Mouse (Mus musculus) forebrain, embryonic 13.5 days (tissue): ENCODE data around the gene Krt8. TPM values are rescaled to one million over a fixed set of nuclear protein-coding genes. Genes with fewer than 3 reads are reported as not detected.
A peak's percentile ranks its signal among the peaks of the same experiment; 100 is the strongest.

Experiments
- ATAC-seq: fragments of 200-750 bp; cut with Nextera tagmentation; 2 replicates; pipeline ENCODE4 v1.8.0; 2017
- H3K27ac ChIP-seq: fragments of 300-500 bp; sonication (generic); 2 replicates; pipeline ENCODE4 v1.5.1; 2015; ENCODE audit warnings: inconsistent platforms, mild to moderate bottlenecking, moderate library complexity
- H3K27me3 ChIP-seq: fragments of 300-500 bp; sonication (generic); 2 replicates; pipeline ENCODE4 v1.6.1; 2015; ENCODE audit warnings: mild to moderate bottlenecking, inconsistent platforms
- H3K36me3 ChIP-seq: fragments of 300-500 bp; sonication (generic); 2 replicates; pipeline ENCODE4 v1.6.1; 2015; ENCODE audit warnings: mild to moderate bottlenecking, inconsistent platforms; ENCODE audit not compliant: poor library complexity, severe bottlenecking
- H3K4me1 ChIP-seq: fragments of 300-500 bp; sonication (generic); 2 replicates; pipeline ENCODE4 v1.6.1; 2015; ENCODE audit warnings: inconsistent platforms
- H3K4me2 ChIP-seq: fragments of 300-500 bp; sonication (generic); 2 replicates; pipeline ENCODE4 v1.6.1; 2015; ENCODE audit warnings: inconsistent platforms, mild to moderate bottlenecking, moderate library complexity
- H3K4me3 ChIP-seq: fragments of 300-500 bp; sonication (generic); 2 replicates; pipeline ENCODE4 v1.5.1; 2015; ENCODE audit warnings: mild to moderate bottlenecking, inconsistent platforms
- H3K9ac ChIP-seq: fragments of 300-500 bp; sonication (generic); 2 replicates; pipeline ENCODE4 v1.6.1; 2015; ENCODE audit warnings: mild to moderate bottlenecking, inconsistent platforms
- H3K9me3 ChIP-seq: fragments of 300-500 bp; sonication (generic); replicated peaks from 2 replicates; pipeline ENCODE4 v1.6.1; 2016; ENCODE audit warnings: inconsistent platforms
- WGBS: fragments of 180-500 bp; shearing (Covaris S2); methylation state at CpG from one replicate; pipeline ENCODE4 v1.1.7; 2015; 5-methylcytosine and 5-hydroxymethylcytosine counted together
- polyA plus RNA-seq: library from polyadenylated mRNA; unstranded; fragments of >200 nt; fragmentation: Nextera tagmentation; extraction: Ambion mirVana; gene quantifications from 2 replicates; pipeline ENCODE4 v1.2.1, GENCODE M21; 2015

Krt8 gene
- polyA plus RNA-seq, 1 experiment from 2014 or later = 1.7 TPM

DNA sequence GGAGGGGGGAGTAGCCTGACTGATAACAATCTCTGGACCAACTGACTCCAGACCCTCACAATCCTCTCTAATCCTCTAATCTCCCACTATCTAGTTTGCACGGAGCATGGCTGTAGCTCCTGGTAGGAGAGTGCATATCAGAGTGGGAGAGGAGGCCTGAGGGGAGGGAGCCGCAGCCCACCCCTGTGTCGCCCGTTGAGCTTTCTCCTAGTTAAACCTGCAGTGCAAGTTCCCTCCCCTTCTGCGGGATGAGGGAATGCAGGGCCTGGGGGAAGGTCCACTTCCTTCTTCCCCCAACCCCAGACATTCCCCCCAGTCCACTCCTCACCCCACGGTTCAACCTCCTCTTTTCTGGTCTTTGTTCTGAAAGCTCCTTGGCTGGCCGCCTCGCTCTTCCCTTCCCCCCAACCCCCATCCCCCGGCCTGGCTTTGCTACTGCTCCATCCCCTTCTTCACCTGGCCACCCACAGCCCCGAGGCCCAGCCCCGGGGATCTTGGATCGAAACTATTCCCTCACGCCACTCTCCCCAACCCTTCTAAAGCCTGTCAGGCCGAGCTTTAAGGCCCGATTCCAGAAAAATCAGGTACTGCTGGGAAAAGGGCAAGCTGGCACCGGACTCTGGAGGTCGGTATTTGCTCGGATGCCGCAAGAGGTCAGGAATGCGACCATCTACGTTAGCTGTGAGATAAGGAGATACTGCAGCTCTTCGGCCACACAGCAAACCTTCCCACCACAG lies 21.0 kb upstream of the Krt8 start:
- Histone ChIP-seq H3K9me3 (no peaks in the 10 kb centered on the region), H3K36me3 (no peaks in the 10 kb centered on the region), H3K4me2 (peak overlapping the region; percentile 33), H3K4me3 (0 out of 2 replicates have a peak overlapping the region, but pooled peaks have one; percentile 6), H3K4me1 (peaks cover 18% of the 10 kb centered on the region), H3K9ac (peak overlapping the region; percentile 45; the same call in 1 of the 2 replicates), H3K27me3 (peaks cover 57% of the 10 kb centered on the region), H3K27ac (no peak overlapping the region)
- WGBS = 4% methylated on average over 22 of the region's 22 CpGs
- ATAC-seq = no peak

DNA sequence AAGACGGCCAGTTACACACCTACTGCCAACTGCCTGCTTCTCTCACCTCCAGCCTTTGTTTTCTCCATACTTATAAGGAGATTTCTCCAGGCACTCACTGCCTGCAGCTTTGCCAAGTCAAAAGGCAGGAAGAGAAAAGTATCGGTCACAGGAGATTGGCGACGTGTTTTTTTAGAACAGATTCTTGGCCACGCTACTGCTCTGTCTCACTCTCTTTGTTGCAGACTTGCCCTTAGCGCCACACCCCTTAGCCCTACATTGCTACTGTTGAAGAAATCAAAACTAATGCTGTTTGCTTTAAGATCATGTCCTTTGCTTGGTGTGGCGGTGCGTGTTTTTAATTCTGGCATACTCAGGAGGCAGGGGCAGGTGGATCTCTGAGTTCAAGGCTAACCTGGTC lies 19.6 kb upstream of the Krt8 start:
- Histone ChIP-seq H3K4me2 (no peak overlapping the region), H3K27ac (no peak overlapping the region), H3K27me3 (peaks cover 52% of the 10 kb centered on the region), H3K9me3 (no peaks in the 10 kb centered on the region), H3K36me3 (no peaks in the 10 kb centered on the region), H3K9ac (no peak overlapping the region), H3K4me1 (peaks cover 18% of the 10 kb centered on the region), H3K4me3 (no peak overlapping the region)
- WGBS = 75% methylated on average over 8 of the region's 8 CpGs
- ATAC-seq = no peak

DNA sequence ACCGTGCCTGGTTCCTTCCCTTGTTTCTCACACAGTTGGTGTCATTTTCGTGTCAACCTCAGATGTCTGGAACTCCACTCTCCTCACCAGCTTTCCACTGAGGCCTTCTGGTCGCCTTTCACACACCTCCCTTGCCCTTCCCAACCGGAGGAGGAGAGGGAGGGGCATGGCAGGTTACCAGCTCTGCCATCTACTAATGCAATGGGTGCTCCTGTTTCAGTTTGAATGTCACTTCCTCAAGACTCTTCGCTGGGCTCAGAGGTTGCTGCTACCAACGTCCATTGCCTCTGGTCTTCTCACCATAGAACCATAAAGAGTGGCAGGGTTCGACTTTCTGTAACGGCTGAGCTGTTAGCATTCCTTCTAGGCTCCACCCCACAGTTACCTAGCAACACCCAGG lies 18.2 kb upstream of the Krt8 start:
- no peak overlapping the region for H3K4me2 ChIP-seq
- H3K4me1 ChIP-seq = peaks cover 12% of the 10 kb centered on the region; the same call in 1 of the 2 replicates
- no peak overlapping the region for H3K27ac ChIP-seq
- 41% methylated on average over 8 of the region's 8 CpGs for WGBS
- no peak overlapping the region for H3K9ac ChIP-seq
- ATAC-seq = no peak
- H3K27me3 ChIP-seq = peaks cover 39% of the 10 kb centered on the region
- H3K4me3 ChIP-seq = no peak overlapping the region
- no peaks in the 10 kb centered on the region for H3K36me3 ChIP-seq
- H3K9me3 ChIP-seq = no peaks in the 10 kb centered on the region

DNA sequence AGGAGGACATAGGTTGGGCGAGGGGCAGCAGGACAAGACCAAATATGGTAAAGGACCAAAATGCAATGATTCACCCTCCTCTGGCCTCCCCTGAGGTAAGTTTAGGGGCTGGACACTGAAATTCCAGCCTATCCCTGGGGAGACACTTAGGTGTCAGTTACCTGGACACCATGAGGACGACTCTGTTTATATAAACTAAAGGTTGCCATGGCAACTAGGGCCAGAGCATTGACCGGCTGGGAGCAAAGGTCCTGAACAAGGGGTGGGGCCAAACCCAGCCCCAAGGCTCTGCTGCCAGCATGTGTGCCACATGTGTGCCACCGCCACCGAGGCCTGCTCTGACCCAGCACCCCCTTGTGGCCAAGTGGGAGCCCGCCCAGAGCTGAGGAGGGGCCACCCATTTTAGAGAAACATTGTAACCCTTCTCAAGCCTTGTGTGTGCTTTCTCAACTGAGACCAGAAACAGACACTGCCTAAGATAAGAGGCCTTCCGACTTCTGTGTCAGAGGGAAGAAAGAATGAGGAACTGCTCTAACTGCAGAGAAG lies 13.7 kb upstream of the Krt8 start:
- WGBS = 29% methylated on average over 7 of the region's 7 CpGs
- peaks cover 9% of the 10 kb centered on the region; the same call in 1 of the 2 replicates for H3K4me1 ChIP-seq
- no peaks in the 10 kb centered on the region for H3K9me3 ChIP-seq
- H3K27ac ChIP-seq = no peak overlapping the region
- 0 out of 2 replicates have a peak, but pooled peaks cover 6% of the 10 kb centered on the region for H3K27me3 ChIP-seq
- no peak overlapping the region for H3K9ac ChIP-seq
- no peak overlapping the region for H3K4me3 ChIP-seq
- H3K4me2 ChIP-seq = no peak overlapping the region
- no peak for ATAC-seq
- no peaks in the 10 kb centered on the region for H3K36me3 ChIP-seq

DNA sequence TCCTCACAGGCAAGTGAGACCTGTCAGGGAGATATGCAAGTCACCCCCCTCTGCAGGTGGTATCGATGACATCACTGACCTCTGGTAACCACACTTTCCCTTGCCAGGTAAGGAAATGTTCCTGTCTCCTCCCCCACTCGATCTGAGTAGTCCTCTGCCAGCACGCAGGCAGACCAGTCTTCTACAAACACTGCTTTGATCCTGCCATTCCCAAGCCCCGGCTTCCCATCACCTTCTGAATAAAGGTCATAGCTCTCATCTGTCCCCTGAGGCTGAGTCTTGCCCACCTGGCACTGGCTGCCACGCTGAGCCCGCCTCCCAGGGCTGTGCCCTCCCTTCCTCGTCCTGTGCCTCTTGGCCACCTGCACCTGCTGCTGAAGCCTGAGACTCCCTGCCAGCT lies 12.5 kb upstream of the Krt8 start:
- Histone ChIP-seq H3K9ac (no peak overlapping the region), H3K27me3 (0 out of 2 replicates have a peak, but pooled peaks cover 6% of the 10 kb centered on the region), H3K27ac (no peak overlapping the region), H3K4me2 (no peak overlapping the region), H3K36me3 (no peaks in the 10 kb centered on the region), H3K4me1 (peaks cover 9% of the 10 kb centered on the region; the same call in 1 of the 2 replicates), H3K9me3 (no peaks in the 10 kb centered on the region), H3K4me3 (no peak overlapping the region)
- WGBS = 29% methylated on average over 7 of the region's 7 CpGs
- no peak for ATAC-seq

DNA sequence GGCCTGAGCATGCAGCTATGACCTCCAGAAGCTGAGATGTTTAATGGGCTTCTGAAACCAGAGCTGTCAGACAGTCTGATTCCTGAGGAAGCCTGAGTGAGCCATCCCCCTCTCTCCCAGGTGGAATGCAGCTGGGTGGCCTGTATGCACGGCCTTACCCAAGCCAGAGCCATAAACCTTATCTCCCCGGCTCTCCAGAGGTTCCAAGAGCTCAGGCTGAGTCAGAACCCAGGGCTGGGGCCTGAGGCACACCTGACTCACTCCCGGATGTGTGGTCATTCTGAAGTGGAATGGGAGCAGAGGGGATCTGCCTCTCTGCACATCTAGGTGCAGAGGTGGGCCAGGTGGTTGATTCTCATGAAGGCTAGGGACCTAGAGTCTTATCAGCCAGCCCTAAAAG lies 11.8 kb upstream of the Krt8 start:
- Histone ChIP-seq H3K4me3 (no peak overlapping the region), H3K4me1 (peaks cover 9% of the 10 kb centered on the region; the same call in 1 of the 2 replicates), H3K27me3 (0 out of 2 replicates have a peak, but pooled peaks cover 8% of the 10 kb centered on the region), H3K4me2 (no peak overlapping the region), H3K9ac (no peak overlapping the region), H3K36me3 (no peaks in the 10 kb centered on the region), H3K27ac (no peak overlapping the region), H3K9me3 (no peaks in the 10 kb centered on the region)
- no peak for ATAC-seq
- WGBS = 56% methylated on average over 3 of the region's 3 CpGs

DNA sequence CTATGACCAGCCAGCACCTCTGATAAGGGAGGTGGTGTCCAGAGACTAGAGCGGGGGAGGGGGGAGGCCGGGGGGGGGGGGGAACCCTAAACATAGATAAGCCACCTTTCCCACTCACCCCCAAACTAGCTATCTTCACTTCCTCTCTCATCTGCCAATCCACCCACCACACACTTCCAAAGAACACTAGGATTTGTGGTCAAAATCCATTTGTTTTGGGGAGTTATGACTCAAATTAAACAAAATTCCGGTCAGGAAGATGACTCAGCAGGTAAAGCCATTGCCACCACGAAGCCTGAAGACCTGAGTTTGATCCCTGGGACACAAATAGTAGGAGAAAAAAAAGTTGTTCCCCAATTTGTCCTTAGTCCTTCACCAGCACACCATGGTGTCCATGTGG lies 10.6 kb upstream of the Krt8 start:
- peaks cover 9% of the 10 kb centered on the region; the same call in 1 of the 2 replicates for H3K4me1 ChIP-seq
- WGBS = 68% methylated on average over 2 of the region's 4 CpGs
- no peaks in the 10 kb centered on the region for H3K9me3 ChIP-seq
- H3K9ac ChIP-seq = no peak overlapping the region
- H3K27ac ChIP-seq = no peak overlapping the region
- ATAC-seq = no peak
- H3K36me3 ChIP-seq = no peaks in the 10 kb centered on the region
- H3K4me2 ChIP-seq = no peak overlapping the region
- 0 out of 2 replicates have a peak, but pooled peaks cover 8% of the 10 kb centered on the region for H3K27me3 ChIP-seq
- H3K4me3 ChIP-seq = no peak overlapping the region

DNA sequence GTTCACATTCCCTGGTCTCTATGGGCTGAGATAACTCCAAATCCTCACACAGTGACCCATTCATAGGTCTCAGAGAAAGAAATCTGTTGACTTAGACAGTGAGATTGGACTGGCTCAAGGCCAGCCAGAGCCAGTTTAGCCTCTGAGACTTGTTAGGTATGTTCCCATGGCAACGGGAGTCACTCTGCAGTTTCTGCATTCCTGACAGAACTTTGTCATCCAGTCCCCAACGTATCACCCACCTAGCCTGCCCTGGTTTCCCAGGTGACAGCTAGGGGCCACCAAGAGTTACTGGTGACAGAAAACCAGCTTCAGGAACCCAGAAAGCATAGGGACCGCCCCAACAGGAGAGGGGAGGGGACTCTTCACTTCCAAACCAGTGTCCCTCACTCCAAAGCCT lies 9.4 kb upstream of the Krt8 start:
- no peak for ATAC-seq
- H3K9ac ChIP-seq = no peak overlapping the region
- peaks cover 9% of the 10 kb centered on the region; the same call in 1 of the 2 replicates for H3K4me1 ChIP-seq
- no peaks in the 10 kb centered on the region for H3K36me3 ChIP-seq
- no peaks in the 10 kb centered on the region for H3K9me3 ChIP-seq
- H3K27me3 ChIP-seq = 0 out of 2 replicates have a peak, but pooled peaks cover 10% of the 10 kb centered on the region
- H3K27ac ChIP-seq = no peak overlapping the region
- no peak overlapping the region for H3K4me2 ChIP-seq
- H3K4me3 ChIP-seq = no peak overlapping the region
- 62% methylated on average over 3 of the region's 3 CpGs for WGBS

DNA sequence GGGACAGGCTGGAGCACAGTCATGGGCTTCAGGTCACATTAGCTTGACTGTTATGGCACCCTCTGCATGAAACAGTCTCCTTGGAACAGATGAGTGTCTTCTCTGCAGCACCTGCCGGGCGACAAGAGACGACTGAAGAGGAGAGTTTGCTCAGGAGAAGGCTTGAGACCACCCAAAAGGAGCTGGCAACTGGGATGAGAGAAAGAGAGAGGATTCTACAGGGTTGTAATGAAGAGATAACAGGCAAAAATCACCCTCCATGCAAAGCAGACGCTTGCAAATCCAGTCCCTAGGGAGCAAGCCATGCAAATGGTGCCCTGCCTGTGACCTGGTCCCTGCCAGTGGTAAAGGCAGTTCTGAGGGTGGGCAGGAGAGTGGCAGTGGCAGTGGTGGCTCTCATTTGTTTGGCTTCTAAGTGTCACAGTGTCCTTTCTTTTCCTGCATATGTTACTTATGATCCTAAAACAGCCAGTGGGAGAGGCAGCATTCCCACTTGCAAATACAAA lies 8.0 kb upstream of the Krt8 start:
- 0 out of 2 replicates have a peak, but pooled peaks cover 14% of the 10 kb centered on the region for H3K27me3 ChIP-seq
- no peaks in the 10 kb centered on the region for H3K9me3 ChIP-seq
- WGBS = 56% methylated on average over 4 of the region's 4 CpGs

DNA sequence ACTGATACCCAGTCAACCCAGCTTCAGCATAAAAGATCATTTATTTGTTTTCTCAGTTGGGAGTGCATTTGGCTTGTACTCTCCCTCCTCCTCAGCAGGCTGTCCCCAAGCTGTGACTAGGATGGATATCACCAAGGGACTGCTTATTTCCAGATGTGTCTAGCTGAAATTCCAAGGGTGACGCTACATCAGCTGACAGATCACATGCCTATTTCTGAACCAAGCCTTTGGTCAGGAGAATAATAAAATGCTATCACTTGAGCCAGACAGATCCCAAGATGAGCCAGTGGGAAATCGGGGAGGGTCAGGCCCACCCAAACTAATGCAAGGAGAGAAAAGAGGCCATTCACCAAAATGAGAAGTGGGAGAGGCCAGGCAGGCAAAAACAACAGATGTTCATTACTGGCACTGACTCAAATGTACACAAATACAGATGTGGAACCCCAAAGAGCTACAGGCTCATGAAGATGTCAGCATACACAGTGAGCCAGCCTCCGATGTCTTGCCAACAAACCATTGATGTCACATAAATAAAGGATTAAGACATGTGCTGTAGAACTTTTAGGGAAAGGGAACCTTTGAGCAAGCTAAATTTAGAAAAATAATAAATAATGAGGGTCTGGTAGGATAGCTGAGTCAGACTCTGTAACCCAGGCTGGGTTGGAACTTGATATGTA lies 6.4 kb upstream of the Krt8 start:
- Histone ChIP-seq H3K4me3 (no peak overlapping the region), H3K27me3 (peaks cover 21% of the 10 kb centered on the region), H3K9ac (no peak overlapping the region), H3K27ac (no peak overlapping the region), H3K4me2 (no peak overlapping the region), H3K36me3 (no peaks in the 10 kb centered on the region), H3K4me1 (peaks cover 18% of the 10 kb centered on the region), H3K9me3 (no peaks in the 10 kb centered on the region)
- ATAC-seq = no peak
- 74% methylated on average over 3 of the region's 3 CpGs for WGBS

More for the DNA sequence above, 8.0 kb upstream of the Krt8 start:
- peaks cover 17% of the 10 kb centered on the region for H3K4me1 ChIP-seq
- H3K27ac ChIP-seq = no peak overlapping the region
- H3K4me2 ChIP-seq = no peak overlapping the region
- no peak overlapping the region for H3K9ac ChIP-seq
- no peaks in the 10 kb centered on the region for H3K36me3 ChIP-seq
- no peak overlapping the region for H3K4me3 ChIP-seq
- ATAC-seq = no peak

DNA sequence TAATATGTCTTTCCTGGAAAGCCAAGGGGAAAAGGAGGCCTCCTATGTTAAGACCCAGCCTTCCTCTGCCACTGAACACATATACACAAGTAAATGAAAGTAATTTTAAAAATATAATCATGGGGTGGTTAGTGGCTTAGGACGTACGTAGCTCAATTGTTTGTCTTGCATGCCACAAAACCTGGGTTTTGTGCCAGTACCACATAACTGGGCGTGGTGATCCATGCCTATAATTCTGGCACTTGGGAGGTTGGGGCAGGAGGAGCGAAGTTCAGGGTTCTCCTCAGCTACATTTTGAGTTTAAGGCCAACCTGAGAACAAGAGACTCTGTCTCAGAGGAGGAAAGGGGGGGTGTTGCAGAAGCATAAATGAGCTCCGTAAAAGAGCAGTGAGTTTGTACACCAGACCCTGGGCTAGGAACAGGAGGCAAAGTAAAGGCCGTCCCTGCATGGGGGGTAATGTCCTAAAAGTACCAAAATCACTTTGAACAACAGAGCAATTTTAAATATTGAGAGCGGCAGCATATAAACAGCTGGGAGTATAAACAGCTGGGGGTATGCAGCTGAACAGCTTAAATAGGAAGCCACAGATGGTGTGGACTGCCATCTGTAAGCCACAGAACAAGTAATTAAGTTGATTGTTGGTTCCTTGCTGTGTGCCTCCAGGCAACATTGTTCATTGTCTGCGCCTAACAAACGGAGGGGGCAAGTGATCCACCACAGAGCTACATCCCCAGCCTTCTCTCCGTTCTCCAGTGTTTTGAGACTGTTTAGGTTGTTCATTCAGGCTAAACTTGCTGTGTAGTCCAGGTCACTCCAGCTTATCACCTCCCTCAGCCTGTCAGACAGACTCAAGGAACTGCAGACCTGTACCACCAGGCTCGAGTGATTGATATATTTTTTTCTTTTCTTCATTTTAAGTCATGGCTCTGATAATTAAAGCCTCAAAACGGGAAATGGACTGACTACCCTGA lies 3.1 kb upstream of the Krt8 start:
- Histone ChIP-seq H3K9ac (no peak overlapping the region), H3K4me1 (peaks cover 22% of the 10 kb centered on the region), H3K9me3 (no peaks in the 10 kb centered on the region), H3K27ac (no peak overlapping the region), H3K36me3 (no peaks in the 10 kb centered on the region), H3K4me2 (no peak overlapping the region), H3K27me3 (peaks cover 54% of the 10 kb centered on the region), H3K4me3 (no peak overlapping the region)
- 42% methylated on average over 12 of the region's 12 CpGs for WGBS
- ATAC-seq = peak; percentile 62; the same call in 1 of the 2 replicates
